Mouse (Mus musculus): ENCODE results near the gene Msantd3.

Gene Msantd3

GRCm38 (mm10) chr4:48596111-48596510 lies 56.4 kb downstream of the Msantd3 start:
- no peak for DNase-seq (ENCODE audit: extremely low spot score, low spot score)

DNA sequence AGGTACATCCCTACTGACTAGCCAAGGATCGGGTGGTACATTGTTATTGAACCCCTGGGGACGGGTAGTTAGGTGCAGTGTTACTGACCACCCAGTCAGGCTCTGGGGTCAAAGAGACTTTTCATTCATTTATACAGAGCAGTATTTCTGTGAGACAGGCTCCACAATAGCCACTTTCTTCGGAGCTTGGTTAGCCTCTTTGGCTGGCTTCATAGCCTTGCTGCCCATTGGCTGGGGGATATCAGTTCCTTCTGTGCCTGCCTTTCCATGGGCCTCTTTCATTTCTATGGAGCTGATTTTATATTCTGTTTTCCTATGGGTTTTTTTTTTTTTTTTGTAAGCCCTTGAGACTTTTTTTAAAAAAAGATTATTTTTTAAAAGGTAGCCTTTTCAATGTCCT lies 65.9 kb downstream of the Msantd3 start:
- no peak for DNase-seq (ENCODE audit: extremely low spot score, low spot score)

DNA sequence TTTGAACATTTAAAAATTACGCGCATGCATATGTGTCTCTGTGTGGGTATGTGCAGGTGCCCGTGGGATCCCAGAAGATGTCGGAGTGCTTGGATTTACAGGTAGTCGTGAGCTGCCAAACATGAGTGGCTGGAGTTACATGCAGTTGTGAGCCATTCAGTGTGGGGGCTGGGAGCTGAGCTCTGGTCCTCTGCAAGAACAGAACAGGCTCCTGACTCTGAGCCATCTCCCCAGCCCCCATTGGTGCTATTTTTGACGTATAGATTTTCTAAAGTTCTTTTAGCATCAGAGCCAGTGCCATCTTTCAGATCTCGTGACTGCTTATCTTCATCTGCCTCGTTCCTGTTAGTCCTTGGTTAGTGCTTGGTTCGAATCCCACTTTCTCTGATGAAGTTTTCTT lies 69.8 kb downstream of the Msantd3 start:
- DNase-seq (ENCODE audit: extremely low spot score, low spot score): no peak

GRCm38 (mm10) chr4:48610251-48610650 lies 70.5 kb downstream of the Msantd3 start:
- DNase-seq (ENCODE audit: extremely low spot score, low spot score): no peak
